Mouse (Mus musculus): ENCODE measurements at regions not wholly inside any gene's neighbourhood (a gene's known extent, or its start where the extent isn't known, plus 50 kb on each side); places are given as distances from the start of the nearest gene placed in this dataset.

DNA sequence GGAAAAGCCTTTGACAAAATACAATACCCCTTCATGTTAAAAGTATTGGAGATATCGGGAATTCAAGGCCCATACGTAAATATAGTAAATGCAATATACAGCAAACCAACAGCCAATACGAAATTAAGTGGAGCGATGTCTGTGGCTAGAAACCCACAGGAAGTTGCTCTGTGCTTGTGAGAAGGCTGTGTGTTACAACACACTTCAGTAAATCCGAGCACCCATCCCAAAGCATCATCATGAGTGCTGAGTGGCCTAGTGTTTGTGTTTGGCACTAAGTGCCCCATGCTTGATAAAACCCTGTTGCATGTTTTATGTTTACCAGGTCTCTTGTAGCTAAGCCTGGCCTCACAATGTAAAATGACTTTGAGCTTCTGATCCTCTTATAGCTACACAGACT lies 194.3 kb downstream of the Ankrd16 start:
- ATAC-seq (ENCODE audit: low FRiP score, low TSS enrichment) (no peak), DNase-seq (ENCODE audit: low spot score) (no peak)
- Histone ChIP-seq H3K27me3 (ENCODE audit: control insufficient read depth, insufficient read depth, low read length) (no peaks in the 10 kb centered on the region), H3K36me3 (ENCODE audit: control insufficient read depth, insufficient read depth, low read length) (no peaks in the 10 kb centered on the region), H3K4me3 (ENCODE audit: low read depth, low read length) (no peak overlapping the region), H3K9me3 (ENCODE audit: control insufficient read depth, low read length) (no peaks in the 10 kb centered on the region), H3K27ac (replicated peaks) (no peak overlapping the region), H3K4me1 (replicated peaks; ENCODE audit: control insufficient read depth, insufficient read depth) (no peaks in the 10 kb centered on the region), H3K4me2 (replicated peaks; ENCODE audit: low read depth) (no peak overlapping the region), H3K9ac (ENCODE audit: low read length) (no peak overlapping the region)
- 83% methylated on average over 5 of the region's 5 CpGs for WGBS
- no peak for TF ChIP-seq CTCF (IDR thresholded peaks at IDR 0.05; ENCODE audit: low read depth)
- no peak for TF ChIP-seq EP300 (optimal IDR thresholded peaks at IDR 0.05)

DNA sequence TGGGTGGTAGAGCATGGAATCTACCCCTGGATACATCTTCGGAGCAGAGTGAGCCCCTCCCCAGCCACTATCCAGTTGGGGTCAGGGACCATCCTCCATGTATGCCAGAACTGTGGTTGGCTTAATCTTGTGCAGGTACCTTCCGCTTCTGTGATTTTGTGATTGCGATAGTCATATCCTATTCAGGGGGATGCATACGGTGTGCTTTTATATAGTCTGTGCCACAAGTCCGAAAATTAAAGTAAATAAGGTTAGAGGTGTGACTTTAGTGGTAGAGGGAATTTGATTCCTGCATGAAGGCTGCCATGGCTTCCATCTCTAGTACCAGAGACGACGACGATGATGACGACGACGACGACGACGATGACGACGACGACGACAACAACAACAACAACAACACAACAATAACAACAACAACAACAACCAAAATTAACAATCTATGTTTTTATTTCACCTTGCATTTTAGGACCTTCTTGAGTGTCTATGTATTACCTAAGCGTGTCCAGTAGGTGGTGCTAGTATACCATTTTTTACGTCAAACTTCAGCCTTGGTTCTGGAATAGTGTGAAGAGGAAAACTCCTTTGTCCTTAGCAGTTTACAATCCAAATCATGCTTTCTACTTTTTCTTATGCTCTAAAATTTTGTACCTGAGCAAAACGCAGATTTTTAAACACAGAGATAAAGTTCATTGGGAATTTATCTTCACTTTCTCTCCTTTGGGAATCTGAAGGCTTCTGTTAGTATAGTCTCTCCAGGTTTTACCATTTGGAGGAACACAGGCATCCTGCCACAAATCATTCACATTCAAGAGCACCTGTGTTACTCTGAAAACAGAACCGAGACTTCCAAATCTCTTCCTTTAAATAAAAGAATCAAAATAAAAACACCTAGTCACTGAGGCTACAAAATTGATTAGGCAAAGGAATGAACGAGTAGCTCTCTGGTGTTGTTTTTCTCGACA lies 224.5 kb downstream of the Ankrd16 start:
- peak; percentile 89 for TF ChIP-seq CTCF (IDR thresholded peaks at IDR 0.05; ENCODE audit: low read depth)
- TF ChIP-seq EP300 (optimal IDR thresholded peaks at IDR 0.05), result no peak
- no peak overlapping the region for H3K4me2 ChIP-seq (replicated peaks; ENCODE audit: low read depth)
- ATAC-seq (ENCODE audit: low FRiP score, low TSS enrichment) (no peak), DNase-seq (ENCODE audit: low spot score) (no peak)
- no peaks in the 10 kb centered on the region for H3K27me3 ChIP-seq (ENCODE audit: control insufficient read depth, insufficient read depth, low read length)
- H3K9ac ChIP-seq (ENCODE audit: low read length), result no peak overlapping the region
- no peaks in the 10 kb centered on the region for H3K9me3 ChIP-seq (ENCODE audit: control insufficient read depth, low read length)
- no peaks in the 10 kb centered on the region for H3K4me1 ChIP-seq (replicated peaks; ENCODE audit: control insufficient read depth, insufficient read depth)
- no peak overlapping the region for H3K4me3 ChIP-seq (ENCODE audit: low read depth, low read length)
- no peak overlapping the region for H3K27ac ChIP-seq (replicated peaks)
- no peaks in the 10 kb centered on the region for H3K36me3 ChIP-seq (ENCODE audit: control insufficient read depth, insufficient read depth, low read length)
- WGBS, result 24% methylated on average over 24 of the region's 24 CpGs

DNA sequence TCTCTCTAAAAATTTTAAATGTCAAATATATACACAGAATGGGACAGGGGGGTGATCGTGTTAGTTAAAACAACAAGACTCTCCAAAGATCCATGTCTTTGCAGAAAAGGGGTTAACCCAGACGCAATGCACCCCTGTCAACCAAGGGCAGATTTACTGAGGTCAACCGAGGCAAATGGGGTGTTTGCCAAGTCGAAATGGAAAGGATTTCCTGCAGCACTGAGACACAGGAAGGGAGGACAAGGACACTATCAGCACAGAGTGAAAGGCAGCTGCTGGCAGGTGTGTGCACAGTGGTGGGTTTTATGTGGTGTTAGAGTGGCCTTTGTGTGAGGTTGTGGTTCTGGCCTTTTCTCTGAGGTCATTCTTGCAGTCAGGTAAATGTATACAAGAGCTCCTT lies 226.7 kb downstream of the Ankrd16 start:
- Histone ChIP-seq H3K27me3 (ENCODE audit: control insufficient read depth, insufficient read depth, low read length) (no peaks in the 10 kb centered on the region), H3K36me3 (ENCODE audit: control insufficient read depth, insufficient read depth, low read length) (no peaks in the 10 kb centered on the region), H3K9me3 (ENCODE audit: control insufficient read depth, low read length) (no peaks in the 10 kb centered on the region), H3K27ac (replicated peaks) (no peak overlapping the region), H3K9ac (ENCODE audit: low read length) (no peak overlapping the region), H3K4me2 (replicated peaks; ENCODE audit: low read depth) (no peak overlapping the region), H3K4me3 (ENCODE audit: low read depth, low read length) (no peak overlapping the region), H3K4me1 (replicated peaks; ENCODE audit: control insufficient read depth, insufficient read depth) (no peaks in the 10 kb centered on the region)
- no peak for DNase-seq (ENCODE audit: low spot score)
- 18% methylated on average over 4 of the region's 4 CpGs for WGBS
- ATAC-seq (ENCODE audit: low FRiP score, low TSS enrichment), result no peak
- TF ChIP-seq EP300 (optimal IDR thresholded peaks at IDR 0.05) (no peak), CTCF (IDR thresholded peaks at IDR 0.05; ENCODE audit: low read depth) (no peak)

DNA sequence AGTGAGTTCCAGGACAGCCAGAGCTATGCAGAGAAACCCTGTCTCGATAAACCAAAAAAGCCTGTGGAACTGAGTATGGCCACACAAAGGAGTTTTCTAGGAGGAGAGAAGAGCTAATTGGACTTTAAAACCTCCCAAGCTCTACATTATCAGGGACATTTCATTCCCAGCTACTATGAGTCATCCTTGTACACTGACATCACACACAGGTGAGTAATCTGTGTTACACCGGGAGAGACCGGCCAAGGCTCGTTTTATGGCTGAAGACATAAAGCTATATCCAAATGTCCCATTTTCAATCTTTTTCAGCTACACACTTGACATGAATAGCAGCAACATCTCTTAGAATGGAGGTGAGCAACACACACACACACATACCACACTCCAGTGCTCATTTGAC lies 229.5 kb downstream of the Ankrd16 start:
- DNase-seq (ENCODE audit: low spot score), result no peak
- ATAC-seq (ENCODE audit: low FRiP score, low TSS enrichment), result 0 out of 2 replicates have a peak, but pooled peaks have one; percentile 72
- H3K27me3 ChIP-seq (ENCODE audit: control insufficient read depth, insufficient read depth, low read length), result no peaks in the 10 kb centered on the region
- no peak overlapping the region for H3K4me3 ChIP-seq (ENCODE audit: low read depth, low read length)
- H3K9ac ChIP-seq (ENCODE audit: low read length), result no peak overlapping the region
- WGBS, result 66% methylated on average over 4 of the region's 4 CpGs
- no peaks in the 10 kb centered on the region for H3K9me3 ChIP-seq (ENCODE audit: control insufficient read depth, low read length)
- H3K4me2 ChIP-seq (replicated peaks; ENCODE audit: low read depth), result no peak overlapping the region
- no peaks in the 10 kb centered on the region for H3K36me3 ChIP-seq (ENCODE audit: control insufficient read depth, insufficient read depth, low read length)
- H3K27ac ChIP-seq (replicated peaks), result no peak overlapping the region
- TF ChIP-seq EP300 (optimal IDR thresholded peaks at IDR 0.05) (no peak), CTCF (IDR thresholded peaks at IDR 0.05; ENCODE audit: low read depth) (no peak)
- no peaks in the 10 kb centered on the region for H3K4me1 ChIP-seq (replicated peaks; ENCODE audit: control insufficient read depth, insufficient read depth)

DNA sequence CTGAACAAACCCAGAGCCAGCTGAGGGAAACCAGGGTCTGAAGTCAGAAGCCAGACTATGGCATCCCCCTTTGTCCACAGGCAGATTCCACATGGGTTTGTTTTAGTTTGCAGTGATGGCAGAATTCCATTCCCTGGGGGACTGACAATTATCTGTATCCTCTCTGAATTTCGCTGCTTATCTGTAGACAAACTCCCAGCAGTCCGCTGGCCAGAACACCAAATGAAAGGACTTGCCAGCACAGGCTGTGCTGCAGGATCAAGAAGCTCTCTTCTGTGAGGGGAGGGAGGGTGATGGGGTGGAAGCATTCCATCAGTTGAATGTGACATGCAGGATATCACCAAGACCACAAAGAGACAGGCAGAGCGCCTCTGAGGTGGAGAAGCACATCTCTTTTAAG lies 233.8 kb downstream of the Ankrd16 start:
- TF ChIP-seq CTCF (IDR thresholded peaks at IDR 0.05; ENCODE audit: low read depth) (no peak), EP300 (optimal IDR thresholded peaks at IDR 0.05) (no peak)
- Histone ChIP-seq H3K9ac (ENCODE audit: low read length) (no peak overlapping the region), H3K27me3 (ENCODE audit: control insufficient read depth, insufficient read depth, low read length) (no peaks in the 10 kb centered on the region), H3K4me1 (replicated peaks; ENCODE audit: control insufficient read depth, insufficient read depth) (no peaks in the 10 kb centered on the region), H3K4me3 (ENCODE audit: low read depth, low read length) (no peak overlapping the region), H3K9me3 (ENCODE audit: control insufficient read depth, low read length) (no peaks in the 10 kb centered on the region), H3K4me2 (replicated peaks; ENCODE audit: low read depth) (no peak overlapping the region), H3K36me3 (ENCODE audit: control insufficient read depth, insufficient read depth, low read length) (no peaks in the 10 kb centered on the region), H3K27ac (replicated peaks) (no peak overlapping the region)
- DNase-seq (ENCODE audit: low spot score) (no peak), ATAC-seq (ENCODE audit: low FRiP score, low TSS enrichment) (no peak)
- WGBS, result 16% methylated on average over 3 of the region's 3 CpGs

DNA sequence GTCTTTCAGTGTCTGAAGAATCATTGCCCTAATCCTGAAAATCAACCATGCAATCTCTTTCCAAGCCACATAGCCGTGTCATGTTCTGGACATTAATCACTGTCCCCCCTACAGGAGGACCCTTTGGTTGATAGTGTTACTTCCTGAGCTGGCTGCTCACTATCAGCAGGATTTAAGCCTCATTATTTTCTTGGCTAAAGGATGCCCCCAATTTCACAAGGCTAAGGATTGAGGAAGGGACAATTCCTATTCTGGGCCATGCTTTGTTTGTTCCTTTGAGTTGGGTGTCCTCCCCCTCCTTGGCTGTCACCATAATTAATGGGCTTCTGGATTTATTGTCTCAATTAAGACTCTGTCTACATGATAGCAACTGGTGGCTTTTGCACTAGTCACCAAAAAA lies 241.9 kb downstream of the Ankrd16 start:
- H3K27me3 ChIP-seq (ENCODE audit: control insufficient read depth, insufficient read depth, low read length), result no peaks in the 10 kb centered on the region
- H3K9ac ChIP-seq (ENCODE audit: low read length), result no peak overlapping the region
- DNase-seq (ENCODE audit: low spot score) (no peak), ATAC-seq (ENCODE audit: low FRiP score, low TSS enrichment) (no peak)
- H3K4me1 ChIP-seq (replicated peaks; ENCODE audit: control insufficient read depth, insufficient read depth), result no peaks in the 10 kb centered on the region
- no peak overlapping the region for H3K4me2 ChIP-seq (replicated peaks; ENCODE audit: low read depth)
- no peak for TF ChIP-seq CTCF (IDR thresholded peaks at IDR 0.05; ENCODE audit: low read depth)
- H3K27ac ChIP-seq (replicated peaks), result no peak overlapping the region
- no peaks in the 10 kb centered on the region for H3K36me3 ChIP-seq (ENCODE audit: control insufficient read depth, insufficient read depth, low read length)
- H3K4me3 ChIP-seq (ENCODE audit: low read depth, low read length), result no peak overlapping the region
- no peaks in the 10 kb centered on the region for H3K9me3 ChIP-seq (ENCODE audit: control insufficient read depth, low read length)
- WGBS, result 32% methylated on average over 1 of the region's 1 CpGs
